Mouse (Mus musculus): Measurements from ENCODE around the gene Spink2.

- TF ChIP-seq CTCF (IDR thresholded peaks at IDR 0.05; ENCODE audit: low read depth, low read length) = no peak
- TF ChIP-seq POLR2A (IDR thresholded peaks at IDR 0.05; ENCODE audit: extremely low read depth, insufficient read depth, low read length) = no peak
These were observed 10.6 kb downstream of the Spink2 start for GRCm38 (mm10) chr5:77200695-77201094.
